Mouse (Mus musculus) gastrocnemius, postnatal 36 days (tissue): Measurements from ENCODE around the gene Zbtb6. TPM values are rescaled to one million over a fixed set of nuclear protein-coding genes. Genes with fewer than 3 reads are reported as not detected.

Experiments
- DNase-seq, 2 experiments: peaks; one replicate each; pipeline ENCODE4 v3.0.0; 2022
- intact Hi-C: fragments of 180-260 bp; cut with DNase I; formaldehyde crosslinking; loops from one replicate; pipeline ENCODE4 v1.15.1; 2025
- total RNA-seq, 2 experiments: library from RNA; stranded (reverse); gene quantifications; 2 replicates each; pipeline ENCODE4 v1.2.3; 2021

The Zbtb6 gene
- total RNA-seq, 2 experiments from 2014 or later, result 2.5 to 3.0 TPM

DNA sequence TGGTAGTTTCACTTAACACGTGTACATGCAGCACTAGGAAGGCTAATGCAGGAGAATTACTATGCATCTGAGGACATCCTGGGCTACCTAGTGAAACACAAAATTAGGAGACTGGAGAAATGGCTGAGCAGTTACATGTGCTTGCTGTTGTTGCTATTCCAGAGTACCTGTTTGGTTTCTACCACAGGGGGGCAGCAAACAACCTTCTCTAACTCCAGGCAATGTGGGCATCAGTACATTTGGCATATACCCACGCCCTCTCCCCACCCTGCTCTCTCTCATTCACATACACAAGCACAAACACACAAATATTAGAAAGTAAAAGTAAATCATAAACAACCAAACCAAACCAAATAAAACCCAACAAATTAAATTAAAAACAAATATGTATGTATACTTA lies 62.8 kb downstream of the Zbtb6 start:
- DNase-seq, result peak in 1 of 2 experiments; percentile 14
- intact Hi-C loops, result loop anchor here (2.0 to 10.0 kb wide), 2 partner anchors 105 to 395 kb away; partner anchors contain the start of gene Crb2

DNA sequence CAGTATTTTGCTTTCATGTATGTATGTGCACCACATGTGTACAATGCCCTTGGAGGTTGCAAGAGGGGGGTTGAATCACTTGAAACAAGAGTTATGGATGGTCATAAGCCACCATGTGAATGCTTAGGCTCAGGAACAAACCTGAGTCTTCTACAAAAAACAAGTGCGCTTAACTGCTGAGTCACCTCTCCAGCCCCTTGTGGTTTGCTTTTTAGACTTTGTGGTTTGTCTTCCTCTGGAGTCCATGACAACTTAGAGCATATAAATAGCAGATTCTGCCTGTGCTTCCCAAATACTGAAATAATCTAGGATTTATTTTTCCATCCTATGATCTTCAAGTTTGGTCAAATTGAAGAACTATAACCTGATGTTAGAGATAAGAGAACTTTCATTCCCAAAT lies 67.0 kb downstream of the Zbtb6 start:
- intact Hi-C loops, result no loop called here
- no peak for DNase-seq

Other genes starting within 250 kb of the Zbtb6 start
- gene Olfr366, start 231.6 kb downstream of the Zbtb6 start, total RNA-seq, result not detected
- gene Olfr368, start 116.7 kb downstream of the Zbtb6 start, total RNA-seq, result not detected
- gene Pdcl, start 83.8 kb downstream of the Zbtb6 start, total RNA-seq, result 10 to 100 TPM; 12.9 to 13.3 TPM
- 10 to 100 TPM; 39.3 to 41.5 TPM for gene Rc3h2, start 20.3 kb downstream of the Zbtb6 start, total RNA-seq
- 1 to 10 TPM; 2.9 to 3.8 TPM for gene Zbtb26, start within 50 bp of the Zbtb6 start, total RNA-seq
- 10 to 100 TPM; 29.5 to 34.3 TPM for gene Rabgap1, start 108 bp upstream of the Zbtb6 start, total RNA-seq
- gene Gpr21, start 73.2 kb upstream of the Zbtb6 start, total RNA-seq, result under 1 TPM; 0.64 to 0.89 TPM